Mouse (Mus musculus): ENCODE measurements at regions not wholly inside any gene's neighbourhood (a gene's known extent, or its start where the extent isn't known, plus 50 kb on each side); places are given as distances from the start of the nearest gene placed in this dataset.

- TF ChIP-seq CTCF (IDR thresholded peaks at IDR 0.05; ENCODE audit: borderline replicate concordance, control insufficient read depth, extremely low read depth, insufficient read depth, low read length, poor library complexity) (no peak), POLR2A (IDR thresholded peaks at IDR 0.05; ENCODE audit: control insufficient read depth, extremely low read depth, insufficient read depth, low read length, poor library complexity) (no peak)
These were observed 70.3 kb downstream of the Klf4 start for GRCm38 (mm10) chr4:55461927-55462326.

All from thymus, adult 2 months (tissue).